Mouse (Mus musculus) urinary bladder, adult 2 months (tissue): Measurements from ENCODE around the gene Itih2. TPM values are rescaled to one million over a fixed set of nuclear protein-coding genes. Genes with fewer than 3 reads are reported as not detected.

ENCODE experiments used
- polyA plus RNA-seq: library from polyadenylated mRNA; depleted of rRNA; stranded (reverse); fragments of >200 nt; gene quantifications from 2 replicates; pipeline ENCODE4 v1.2.3, GENCODE M21; 2012; rRNA removed

Itih2 gene
- polyA plus RNA-seq, 1 experiment, result 3.4 TPM

Other genes with a start within 250 kb of the Itih2 start
- gene 9230102O04Rik, start 241.9 kb downstream of the Itih2 start, polyA plus RNA-seq, result 15.6 and 15.8 TPM in 2 replicates
- 60.3 and 78.8 TPM in 2 replicates for gene Gata3, start 241.4 kb downstream of the Itih2 start, polyA plus RNA-seq
- 13.2 and 13.8 TPM in 2 replicates for gene Taf3, start 82.8 kb downstream of the Itih2 start, polyA plus RNA-seq
- gene Atp5c1, start 50.9 kb downstream of the Itih2 start, polyA plus RNA-seq, result 350 and 383 TPM in 2 replicates
- gene Kin, start 50.8 kb downstream of the Itih2 start, polyA plus RNA-seq, result 16.3 and 18.8 TPM in 2 replicates
- 96.2 and 115 TPM in 2 replicates for gene Itih5, start 22.2 kb upstream of the Itih2 start, polyA plus RNA-seq
- 0.52 and 0.72 TPM in 2 replicates for gene Sfmbt2, start 239.1 kb upstream of the Itih2 start, polyA plus RNA-seq